Mouse (Mus musculus) liver, postnatal 0 days (tissue): ENCODE data around the gene Atp1b3. TPM values are rescaled to one million over a fixed set of nuclear protein-coding genes. Genes with fewer than 3 reads are reported as not detected.
"Not testable (repeated sequence)": the region's sequence is repeated elsewhere in the genome, so short reads cannot be mapped to it uniquely, and the experiment has no call there.

Experiments used
- ATAC-seq: fragments of 200-750 bp; cut with Nextera tagmentation; 2 replicates; pipeline ENCODE4 v1.8.0; 2017; ENCODE audit warnings: mild to moderate bottlenecking, moderate library complexity
- DNase-seq: peaks from one replicate; pipeline ENCODE4 v3.0.0-alpha.2; 2016
- H3K27ac ChIP-seq: fragments of 300-500 bp; sonication (generic); 2 replicates; pipeline ENCODE4 v1.5.1; 2014; ENCODE audit warnings: antibody characterized with exemption, moderate library complexity, mild to moderate bottlenecking, low read depth
- H3K27me3 ChIP-seq: fragments of 300-500 bp; sonication (generic); 2 replicates; pipeline ENCODE4 v1.6.1; 2014; ENCODE audit warnings: low read length, control low read depth, mixed read lengths; ENCODE audit not compliant: insufficient read depth
- H3K36me3 ChIP-seq: fragments of 300-500 bp; sonication (generic); replicated peaks from 2 replicates; pipeline ENCODE4 v1.6.1; 2014; ENCODE audit warnings: mild to moderate bottlenecking, control low read depth, low read length, moderate library complexity, mixed read lengths; ENCODE audit not compliant: insufficient read depth
- H3K4me1 ChIP-seq: fragments of 300-500 bp; sonication (generic); 2 replicates; pipeline ENCODE4 v1.6.1; 2014; ENCODE audit warnings: antibody characterized with exemption, mild to moderate bottlenecking, control low read depth; ENCODE audit not compliant: insufficient read depth
- H3K4me2 ChIP-seq: fragments of 300-500 bp; sonication (generic); 2 replicates; pipeline ENCODE4 v1.6.1; 2014; ENCODE audit warnings: low read depth, mild to moderate bottlenecking, low read length, moderate library complexity, mixed read lengths
- H3K4me3 ChIP-seq: fragments of 300-500 bp; sonication (generic); 2 replicates; pipeline ENCODE4 v1.5.1; 2014; ENCODE audit warnings: low read depth, low read length
- H3K9ac ChIP-seq: fragments of 300-500 bp; sonication (generic); replicated peaks from 2 replicates; pipeline ENCODE4 v1.6.1; 2014; ENCODE audit warnings: mild to moderate bottlenecking, moderate library complexity
- H3K9me3 ChIP-seq: fragments of 300-500 bp; sonication (generic); 2 replicates; pipeline ENCODE4 v1.6.1; 2016; ENCODE audit warnings: mild to moderate bottlenecking, control low read depth, low read length, mixed read lengths
- CTCF ChIP-seq: sonication (generic); IDR thresholded peaks from 2 replicates; pipeline ENCODE4 v1.5.1; 2016; ENCODE audit warnings: antibody characterized with exemption, low read depth
- EP300 ChIP-seq: IDR thresholded peaks from 2 replicates; pipeline ENCODE4 v1.6.1; 2016; ENCODE audit warnings: antibody characterized with exemption, low read depth, mild to moderate bottlenecking
- WGBS: fragments of 180-500 bp; shearing (Covaris S2); extraction: QIAGEN DNeasy Blood & Tissue Kit; methylation state at CpG from one replicate; pipeline ENCODE4 v1.1.7; 2014; ENCODE audit not compliant: insufficient replicate concordance; 5-methylcytosine and 5-hydroxymethylcytosine counted together
- polyA plus RNA-seq: library from polyadenylated mRNA; unstranded; fragments of >200 nt; fragmentation: Nextera tagmentation; extraction: Ambion mirVana; gene quantifications from 2 replicates; pipeline ENCODE4 v1.2.1, GENCODE M21; 2015

Atp1b3 gene
- polyA plus RNA-seq, 1 experiment from 2014 or later = 60.3 TPM

- no peak for ATAC-seq
- no peak overlapping the region for H3K4me3 ChIP-seq
- no peaks in the 10 kb centered on the region for H3K9me3 ChIP-seq
- H3K4me1 ChIP-seq = peaks cover 10% of the 10 kb centered on the region
- no peak overlapping the region for H3K27ac ChIP-seq
- no peak overlapping the region for H3K9ac ChIP-seq
- no peaks in the 10 kb centered on the region for H3K36me3 ChIP-seq
- no peaks in the 10 kb centered on the region for H3K27me3 ChIP-seq
- H3K4me2 ChIP-seq = no peak overlapping the region
- TF ChIP-seq EP300 (no peak), CTCF (no peak)
- DNase-seq = no peak
- WGBS = 85% methylated on average over 12 of the region's 12 CpGs
These were observed 11.0 kb downstream of the Atp1b3 start for GRCm38 (mm10) chr9:96353121-96353769.

- H3K4me1 ChIP-seq, H3K36me3 ChIP-seq, H3K27ac ChIP-seq, H3K9ac ChIP-seq, H3K9me3 ChIP-seq, H3K4me2 ChIP-seq, ATAC-seq, H3K4me3 ChIP-seq, DNase-seq, H3K27me3 ChIP-seq: not testable (repeated sequence)
- 88% methylated on average over 6 of the region's 6 CpGs for WGBS
- TF ChIP-seq CTCF = 0 out of 2 replicates have a peak, but pooled peaks have one; percentile 2
These were observed 12.5 kb downstream of the Atp1b3 start for GRCm38 (mm10) chr9:96351771-96352170.

- Histone ChIP-seq H3K4me1 (peaks cover 7% of the 10 kb centered on the region), H3K4me3 (no peak overlapping the region), H3K36me3 (no peaks in the 10 kb centered on the region), H3K4me2 (no peak overlapping the region), H3K9me3 (no peaks in the 10 kb centered on the region), H3K9ac (no peak overlapping the region), H3K27me3 (no peaks in the 10 kb centered on the region), H3K27ac (no peak overlapping the region)
- DNase-seq = no peak
- ATAC-seq = no peak
- WGBS = 52% methylated on average over 3 of the region's 3 CpGs
- TF ChIP-seq EP300 = no peak
- TF ChIP-seq CTCF = no peak
These were observed 13.8 kb downstream of the Atp1b3 start for GRCm38 (mm10) chr9:96350476-96350875.

GRCm38 (mm10) chr9:96350010-96350409 lies 14.2 kb downstream of the Atp1b3 start:
- Histone ChIP-seq H3K4me3 (no peak overlapping the region), H3K9ac (no peak overlapping the region), H3K27ac (no peak overlapping the region), H3K4me2 (no peak overlapping the region), H3K9me3 (no peaks in the 10 kb centered on the region), H3K27me3 (no peaks in the 10 kb centered on the region), H3K36me3 (peaks cover under 1% of the 10 kb centered on the region; the same call in 1 of the 2 replicates), H3K4me1 (peaks cover 6% of the 10 kb centered on the region; the same call in 1 of the 2 replicates)
- ATAC-seq (peak; percentile 58), DNase-seq (peak; percentile 54)
- 39% methylated on average over 4 of the region's 4 CpGs for WGBS
- peak; percentile 84 for TF ChIP-seq CTCF
- TF ChIP-seq EP300 = no peak

- H3K9me3 ChIP-seq = no peaks in the 10 kb centered on the region
- no peak overlapping the region for H3K4me2 ChIP-seq
- H3K27me3 ChIP-seq = no peaks in the 10 kb centered on the region
- no peak overlapping the region for H3K4me3 ChIP-seq
- no peak overlapping the region for H3K27ac ChIP-seq
- ATAC-seq = 0 out of 2 replicates have a peak, but pooled peaks have one; percentile 27
- DNase-seq = no peak
- TF ChIP-seq EP300 (no peak), CTCF (no peak)
- H3K4me1 ChIP-seq = peaks cover 3% of the 10 kb centered on the region; the same call in 1 of the 2 replicates
- no peak overlapping the region for H3K9ac ChIP-seq
- peaks cover 6% of the 10 kb centered on the region; the same call in 1 of the 2 replicates for H3K36me3 ChIP-seq
- WGBS = 66% methylated on average over 5 of the region's 5 CpGs
These were observed 15.4 kb downstream of the Atp1b3 start for GRCm38 (mm10) chr9:96348885-96349284.

GRCm38 (mm10) chr9:96345750-96346149 lies 18.5 kb downstream of the Atp1b3 start:
- no peaks in the 10 kb centered on the region for H3K9me3 ChIP-seq
- no peak overlapping the region for H3K4me2 ChIP-seq
- no peaks in the 10 kb centered on the region for H3K27me3 ChIP-seq
- DNase-seq = no peak
- no peak for ATAC-seq
- H3K4me3 ChIP-seq = no peak overlapping the region
- H3K27ac ChIP-seq = no peak overlapping the region
- peaks cover 12% of the 10 kb centered on the region for H3K36me3 ChIP-seq
- H3K9ac ChIP-seq = no peak overlapping the region
- no peaks in the 10 kb centered on the region for H3K4me1 ChIP-seq
- TF ChIP-seq CTCF (no peak), EP300 (no peak)
- WGBS = 91% methylated on average over 3 of the region's 3 CpGs
